Mouse (Mus musculus) erythroblast, embryonic 14.5 days (primary cell): Measurements from ENCODE around the gene Lsm3.

ENCODE experiments used
- GATA1 ChIP-seq: IDR thresholded peaks from 2 replicates; pipeline ENCODE4 v1.6.1; 2012; ENCODE audit warnings: low read length, inconsistent platforms, mixed read lengths
- TAL1 ChIP-seq: IDR thresholded peaks from 3 replicates; pipeline ENCODE4 v1.6.1; 2012; ENCODE audit warnings: low read length, inconsistent platforms, mixed read lengths

GRCm38 (mm10) chr6:91483371-91483770 lies 32.4 kb upstream of the Lsm3 start:
- TF ChIP-seq TAL1 (no peak), GATA1 (no peak)
